Mouse (Mus musculus) thymus, adult 18-20 months (tissue): ENCODE measurements around the gene Hist1h1t.
"Not testable (repeated sequence)": the region's sequence is repeated elsewhere in the genome, so short reads cannot be mapped to it uniquely, and the experiment has no call there.

Source experiments
- DNase-seq, 2 experiments: peaks; one replicate each; pipeline ENCODE4 v3.0.0; 2022; ENCODE audit warnings: mixed read lengths in 2 of 2

The Hist1h1t gene

DNA sequence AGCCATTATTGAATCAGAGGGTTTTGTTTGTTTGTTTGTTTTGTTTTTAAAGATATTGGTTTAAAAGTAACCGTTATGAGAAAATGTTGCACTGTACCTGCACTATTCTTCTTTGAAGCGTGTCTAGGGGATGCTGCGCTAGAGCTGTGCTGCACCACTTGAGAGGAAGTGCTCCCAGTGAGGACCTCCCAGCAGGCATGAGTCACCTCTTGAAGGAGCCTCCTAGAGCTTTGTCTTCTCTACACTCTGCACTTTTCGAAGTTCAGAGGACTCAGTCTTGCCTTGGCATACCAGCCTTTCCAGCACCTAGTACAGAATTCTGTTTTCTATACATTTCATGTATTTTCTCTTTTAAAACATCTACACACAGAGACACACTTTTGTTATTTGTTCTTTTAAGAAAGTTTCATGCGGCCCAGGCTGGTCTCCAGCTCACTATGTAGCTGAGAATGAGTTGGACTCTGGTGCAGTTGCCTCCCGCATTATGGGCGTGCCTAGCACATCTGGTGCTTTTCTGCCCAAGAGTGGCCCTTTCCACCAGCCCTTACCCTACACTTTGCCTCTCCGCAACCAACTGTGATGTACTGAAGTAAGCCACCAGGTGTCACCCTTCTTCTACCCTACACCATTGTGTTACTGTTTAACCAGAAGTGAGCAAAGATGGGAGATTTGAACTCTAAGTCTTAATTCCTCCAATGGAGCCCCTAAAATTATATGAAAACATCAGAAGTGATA, 5.3 kb downstream of the Hist1h1t start:
- DNase-seq = peak; percentile 58 to 77

DNA sequence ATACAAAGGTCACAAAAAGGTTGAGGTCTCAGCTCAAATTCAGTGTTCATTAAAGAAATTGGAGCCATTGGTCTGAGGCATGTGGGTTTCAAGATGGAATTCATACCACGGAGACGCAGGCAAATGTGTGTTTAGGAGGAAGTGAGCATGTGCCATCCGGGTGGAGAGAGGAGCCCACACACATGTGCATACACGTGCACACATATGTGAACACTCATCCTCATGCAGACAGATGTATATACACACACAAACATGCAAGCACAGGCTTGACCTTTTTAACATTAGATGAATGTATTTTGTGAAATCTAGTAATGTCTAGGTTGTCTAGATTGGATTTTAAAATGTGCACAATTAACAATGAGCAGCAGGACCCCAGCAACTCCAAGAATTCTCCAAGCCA, 6.6 kb downstream of the Hist1h1t start:
- DNase-seq = no peak

DNA sequence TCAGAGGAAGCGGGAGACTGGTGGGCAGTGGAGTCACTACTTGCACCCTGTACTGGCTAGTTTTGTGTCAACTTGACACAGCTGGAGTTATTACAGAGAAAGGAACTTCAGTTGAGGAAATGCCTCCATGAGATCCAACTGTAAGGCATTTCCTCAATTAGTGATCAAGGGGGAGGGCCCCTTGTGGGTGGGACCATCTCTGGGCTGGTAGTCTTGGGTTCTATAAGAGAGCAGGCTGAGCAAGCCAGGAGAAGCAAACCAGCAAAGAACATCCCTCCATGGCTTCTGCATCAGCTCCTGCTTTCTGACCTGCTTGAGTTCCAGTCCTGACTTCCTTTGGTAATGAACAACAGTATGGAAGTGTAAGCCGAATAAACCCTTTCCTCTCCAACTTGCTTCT, 7.2 kb downstream of the Hist1h1t start:
- DNase-seq = not testable (repeated sequence)

GRCm38 (mm10) chr13:23705751-23706356, 10.2 kb downstream of the Hist1h1t start:
- DNase-seq = no peak

DNA sequence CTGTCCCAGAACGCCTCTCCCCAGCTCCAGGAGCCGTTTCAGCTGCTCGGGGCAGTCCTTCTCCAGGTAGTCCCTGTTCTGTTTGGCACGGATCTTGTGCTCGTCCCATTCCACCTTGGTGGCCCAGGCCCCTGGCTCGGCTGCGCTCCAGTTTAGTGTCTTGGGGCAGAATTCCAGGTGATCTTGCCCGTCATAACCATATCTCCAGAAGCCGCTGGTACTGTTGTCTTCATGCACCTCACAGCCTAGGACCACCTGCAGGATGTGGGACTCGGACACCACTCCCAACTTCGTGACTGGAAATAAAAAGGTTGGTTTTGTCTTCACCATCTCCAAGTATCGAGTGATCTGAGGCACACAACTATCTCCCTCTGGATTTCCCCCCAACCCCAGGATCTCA, 11.2 kb downstream of the Hist1h1t start:
- no peak for DNase-seq

DNA sequence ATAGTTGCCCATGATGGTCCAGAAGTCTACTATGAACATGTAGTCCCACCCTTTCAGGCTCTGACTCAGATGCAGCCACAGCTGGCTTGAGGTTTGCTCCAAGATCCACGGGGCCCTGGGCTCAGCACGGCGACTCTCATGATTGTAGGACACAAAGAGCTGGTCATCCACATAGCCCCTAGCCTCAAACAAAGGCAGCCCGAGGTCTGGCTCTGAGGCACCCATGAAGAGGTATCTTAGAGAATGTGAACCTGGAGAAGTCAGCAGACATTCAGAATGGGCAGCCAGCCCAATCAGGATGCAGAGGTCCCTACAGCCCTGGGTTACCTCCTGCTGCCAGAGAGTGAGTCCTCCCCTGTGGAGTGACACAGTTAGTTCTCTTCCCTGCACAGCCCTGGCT, 12.4 kb downstream of the Hist1h1t start:
- no peak for DNase-seq

DNA sequence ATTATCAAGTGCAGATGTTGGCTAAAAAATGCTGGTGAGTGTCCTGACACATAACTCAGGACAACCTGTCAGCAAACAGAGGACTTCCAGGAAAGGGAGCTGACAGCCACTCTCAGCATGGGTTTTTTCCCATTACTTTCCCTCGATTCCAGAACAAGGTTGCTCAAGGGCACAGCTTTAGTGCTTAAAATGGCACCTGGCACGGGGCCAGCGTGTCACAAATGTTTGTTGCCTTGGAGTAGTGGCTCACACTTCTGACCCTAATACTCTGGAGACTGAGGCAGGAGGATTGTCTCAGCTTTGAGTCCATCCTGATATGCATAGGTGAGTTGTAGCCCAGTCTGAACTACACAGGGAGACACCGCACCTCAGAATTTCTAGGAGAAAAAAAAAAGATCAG, 13.0 kb downstream of the Hist1h1t start:
- no peak for DNase-seq

- DNase-seq = no peak
Measured at GRCm38 (mm10) chr13:23709714-23710373, 14.2 kb downstream of the Hist1h1t start.

- peak; percentile 67 to 77 for DNase-seq
Measured at GRCm38 (mm10) chr13:23710374-23711089, 14.9 kb downstream of the Hist1h1t start, which contains the start of gene Hfe. Hfe (minus strand) TSS chr13:23710854.

DNA sequence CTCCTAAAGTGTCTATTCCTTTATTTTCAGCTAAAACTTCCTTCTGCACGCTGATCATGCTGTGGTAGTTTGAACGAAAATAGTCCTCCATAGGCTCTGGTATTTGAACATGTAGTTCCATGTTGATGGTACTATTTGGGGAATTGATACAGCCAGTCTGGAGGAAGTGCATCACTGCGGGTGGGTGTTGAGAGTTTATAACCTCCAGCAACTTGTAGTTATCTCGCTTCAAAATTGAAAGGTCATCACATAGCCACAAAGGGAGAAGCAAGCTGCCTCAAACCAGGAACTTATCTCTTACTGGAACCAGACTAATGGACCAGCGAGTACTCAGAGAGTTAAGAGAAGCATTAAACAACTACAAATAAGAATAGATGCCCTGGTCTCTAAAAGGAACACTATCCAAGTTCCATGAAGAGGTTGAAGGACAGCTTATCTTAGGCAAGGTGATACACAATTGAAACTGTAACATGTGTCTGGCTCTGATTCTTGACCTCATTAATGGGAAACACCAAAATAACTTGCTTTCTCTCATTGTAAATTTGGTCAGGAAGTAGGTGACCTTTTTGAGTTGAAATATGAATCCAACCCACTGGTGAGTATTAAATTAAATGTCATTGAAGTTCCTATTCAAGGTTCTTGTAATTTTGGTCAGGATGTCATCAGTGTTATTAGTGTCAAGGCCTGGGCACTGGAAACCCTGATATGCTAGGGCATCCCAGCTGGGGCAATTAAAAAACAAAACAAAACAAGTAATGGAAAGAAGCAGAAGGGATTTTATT, 20.8 kb downstream of the Hist1h1t start:
- no peak for DNase-seq

- DNase-seq = no peak
Measured at GRCm38 (mm10) chr13:23717176-23717575, 21.6 kb downstream of the Hist1h1t start.

GRCm38 (mm10) chr13:23717593-23718245, 22.1 kb downstream of the Hist1h1t start:
- not testable (repeated sequence) for DNase-seq

GRCm38 (mm10) chr13:23724239-23724638, 28.6 kb downstream of the Hist1h1t start:
- DNase-seq = no peak

GRCm38 (mm10) chr13:23725213-23725612, 29.6 kb downstream of the Hist1h1t start:
- DNase-seq = no peak

DNA sequence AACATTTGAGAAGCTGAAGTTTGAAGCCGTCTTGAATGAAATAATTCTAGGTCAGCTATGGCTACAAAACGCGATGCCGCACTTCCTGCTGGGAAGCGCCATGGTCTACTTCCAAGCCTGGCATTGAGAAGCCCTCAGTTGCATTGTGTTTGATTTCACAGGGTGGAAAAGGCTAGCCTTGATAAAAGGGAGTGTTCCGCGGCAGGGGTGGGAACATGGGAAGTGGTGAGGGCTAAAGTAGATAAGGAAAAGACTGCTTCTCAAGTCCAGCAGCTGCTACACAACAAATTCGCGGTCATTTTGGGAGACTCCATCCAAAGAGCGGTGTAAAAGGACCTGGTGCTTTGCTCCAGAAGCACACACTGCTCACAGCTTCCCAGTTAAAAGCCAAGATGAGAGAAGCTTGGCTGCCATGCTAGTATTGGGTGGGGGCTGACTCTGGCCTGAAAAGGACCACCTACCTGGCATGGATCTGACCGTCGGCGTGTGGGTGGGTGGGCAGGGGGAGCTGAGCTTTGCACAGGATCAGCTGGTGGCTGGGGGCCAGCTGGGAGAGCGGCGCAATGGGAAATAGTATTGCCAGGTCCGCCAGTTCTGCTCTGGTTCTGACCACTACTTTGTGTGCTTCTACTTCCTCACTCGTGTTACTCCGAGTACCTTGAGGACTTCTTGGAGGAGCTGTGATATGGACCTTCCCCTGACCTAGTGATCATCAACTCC, 33.0 kb downstream of the Hist1h1t start:
- DNase-seq = no peak

GRCm38 (mm10) chr13:23729192-23729525, 33.5 kb downstream of the Hist1h1t start:
- DNase-seq = peak in 1 of 2 experiments; percentile 33

DNA sequence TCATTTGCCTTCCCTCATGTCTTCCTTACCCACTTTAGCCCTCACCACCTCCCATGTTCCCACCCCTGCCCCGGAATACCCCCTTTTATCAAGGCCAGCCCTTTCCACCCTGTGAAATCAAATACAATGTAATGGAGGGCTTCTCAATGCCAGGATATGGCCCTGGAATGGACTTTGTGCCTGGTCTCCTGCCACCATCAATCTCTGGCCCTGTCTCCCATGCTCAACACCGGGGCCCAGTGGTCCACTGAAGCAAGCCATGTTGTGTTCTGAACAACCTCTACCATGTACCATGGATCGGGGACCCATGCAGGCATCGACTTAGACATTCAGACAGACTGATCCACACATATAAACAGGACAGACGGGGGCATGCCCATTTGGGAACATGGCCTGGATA, 34.1 kb downstream of the Hist1h1t start:
- no peak for DNase-seq

DNA sequence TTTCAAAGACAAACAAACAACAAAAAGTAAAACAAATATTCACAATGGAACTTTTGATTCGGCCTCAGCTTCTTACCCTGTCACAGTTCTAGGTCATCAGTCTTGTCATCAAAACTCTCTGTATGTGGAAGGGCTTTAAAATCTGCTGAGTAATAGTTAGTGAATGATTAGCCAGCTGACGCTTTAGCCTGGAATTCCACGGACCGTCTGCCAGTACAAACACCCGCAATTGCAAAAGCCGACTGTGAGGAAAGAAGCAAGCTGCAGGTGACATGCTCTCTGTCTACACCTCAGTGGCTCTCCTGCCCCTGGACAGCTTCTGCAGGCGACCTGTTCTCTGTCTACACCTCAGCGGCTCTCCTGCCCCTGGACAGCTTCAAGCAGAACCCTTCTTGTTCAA, 34.9 kb downstream of the Hist1h1t start:
- no peak for DNase-seq

DNA sequence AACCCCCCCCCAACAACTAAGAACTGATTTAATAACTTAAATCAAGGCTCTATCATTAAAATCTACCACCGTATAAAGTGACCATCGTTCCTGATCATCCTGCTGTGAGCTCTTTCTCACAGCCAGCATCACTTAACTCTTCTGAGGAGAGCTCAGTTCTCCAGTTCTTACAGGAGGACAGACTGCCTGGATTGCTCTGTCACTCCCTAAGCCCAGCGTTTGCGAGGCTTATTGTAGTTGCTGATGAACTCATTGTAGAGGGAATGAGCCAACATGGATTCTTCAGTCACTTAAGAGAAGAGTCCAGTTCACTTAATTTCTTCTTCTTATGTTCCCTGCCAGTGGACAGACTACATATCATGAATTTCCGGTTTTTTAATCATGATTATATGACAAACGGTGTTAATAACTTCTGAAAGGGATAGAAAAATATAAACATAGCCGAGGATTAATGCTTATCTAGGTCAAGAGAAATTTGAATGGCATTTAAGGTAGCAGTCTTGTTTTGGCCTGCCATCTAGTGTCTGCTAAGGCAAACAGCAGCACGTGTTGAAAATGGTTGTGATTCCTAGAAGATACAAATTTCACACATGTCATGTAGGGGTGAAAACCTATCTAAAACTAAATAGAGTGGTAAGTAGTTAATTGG, 36.7 kb downstream of the Hist1h1t start:
- no peak for DNase-seq

DNA sequence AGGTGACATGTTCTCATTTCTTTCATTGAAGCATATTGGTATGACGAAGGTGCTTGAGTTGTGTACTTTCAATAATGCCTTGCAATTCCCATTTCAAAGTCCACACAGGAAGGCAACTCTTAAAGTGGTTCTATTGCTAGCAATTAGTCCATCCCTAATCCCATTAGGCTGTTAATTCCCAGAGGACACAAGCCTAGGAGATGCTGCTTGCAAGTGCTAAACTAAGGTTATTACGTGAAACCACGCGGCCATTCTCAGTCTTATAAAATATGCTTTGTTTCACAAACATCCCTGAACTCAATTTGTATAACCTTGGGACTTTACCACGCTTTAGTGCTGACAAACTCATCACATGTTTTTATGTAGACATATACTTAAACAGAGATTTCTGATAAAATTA, 41.5 kb downstream of the Hist1h1t start:
- DNase-seq = no peak

- peak in 1 of 2 experiments; percentile 22 for DNase-seq
Measured at GRCm38 (mm10) chr13:23738041-23738440, 42.4 kb downstream of the Hist1h1t start.
